Mouse (Mus musculus) ES-E14 (cell line): Measurements from ENCODE around the gene Adipor1. TPM values are rescaled to one million over a fixed set of nuclear protein-coding genes. Genes with fewer than 3 reads are reported as not detected.

Experiments used
- DNase-seq: peaks from one replicate; pipeline ENCODE4 v3.0.0-alpha.2; 2013; ENCODE audit warnings: low read depth, low spot score
- H3K27ac ChIP-seq: 2 replicates; pipeline ENCODE4 v1.5.1; 2012; ENCODE audit warnings: low read depth, mild to moderate bottlenecking, low read length, moderate library complexity, mixed read lengths; ENCODE audit not compliant: poor library complexity, insufficient read depth, severe bottlenecking
- H3K36me3 ChIP-seq: 2 replicates; pipeline ENCODE4 v1.6.1; 2012; ENCODE audit warnings: mild to moderate bottlenecking, low read length, moderate library complexity, mixed read lengths; ENCODE audit not compliant: control insufficient read depth, poor library complexity, insufficient read depth, severe bottlenecking
- H3K4me1 ChIP-seq, 2 experiments: fragments of 150-350 bp in 1 of 2; sonication (generic) in 1 of 2; 2 replicates each; pipeline ENCODE4 v1.6.1; 2012; ENCODE audit warnings: low read length in 2 of 2, mild to moderate bottlenecking in 1 of 2, mixed read lengths in 1 of 2; ENCODE audit not compliant: control insufficient read depth in 2 of 2, insufficient read depth in 2 of 2, poor library complexity in 1 of 2
- H3K4me3 ChIP-seq, 2 experiments: fragments of 150-350 bp in 1 of 2; sonication (generic) in 1 of 2; 2 replicates each; pipeline ENCODE4 v1.5.1; 2012; ENCODE audit warnings: low read length in 2 of 2, low read depth in 1 of 2, mild to moderate bottlenecking in 1 of 2, mixed read lengths in 1 of 2; ENCODE audit not compliant: insufficient read depth in 1 of 2, poor library complexity in 1 of 2, severe bottlenecking in 1 of 2
- H3K9ac ChIP-seq: 2 replicates; pipeline ENCODE4 v1.6.1; 2012; ENCODE audit warnings: low read depth, mild to moderate bottlenecking, low read length, mixed read lengths; ENCODE audit not compliant: poor library complexity, insufficient read depth, severe bottlenecking
- H3K9me3 ChIP-seq: fragments of 150-350 bp; sonication (generic); 2 replicates; pipeline ENCODE4 v1.6.1; 2012; ENCODE audit warnings: low read depth, mild to moderate bottlenecking, low read length; ENCODE audit not compliant: control insufficient read depth, insufficient read depth
- CHD2 ChIP-seq: IDR thresholded peaks from 2 replicates; pipeline ENCODE4 v1.6.1; 2014; ENCODE audit warnings: mild to moderate bottlenecking, low read depth, low read length, inconsistent platforms
- HCFC1 ChIP-seq: IDR thresholded peaks from 2 replicates; pipeline ENCODE4 v1.6.1; 2012; ENCODE audit warnings: low read length, inconsistent platforms, borderline replicate concordance; ENCODE audit not compliant: insufficient read depth
- MAFK ChIP-seq: IDR thresholded peaks from 2 replicates; pipeline ENCODE4 v1.6.1; 2014; ENCODE audit warnings: mild to moderate bottlenecking, low read depth, low read length, inconsistent platforms; ENCODE audit not compliant: insufficient read depth
- ZC3H11A ChIP-seq: IDR thresholded peaks from 2 replicates; pipeline ENCODE4 v1.6.1; 2012; ENCODE audit warnings: low read depth, mild to moderate bottlenecking, inconsistent platforms, low read length, borderline replicate concordance
- ZNF384 ChIP-seq: IDR thresholded peaks from 2 replicates; pipeline ENCODE4 v1.6.1; 2012; ENCODE audit warnings: low read depth, low read length, inconsistent platforms
- in situ Hi-C, 2 experiments: fragments of 600-800 bp; cut with MboI; formaldehyde crosslinking; loops; one replicate each; pipeline ENCODE4 v1.15.1; 2025; ENCODE audit warnings: low sequenced_read_pairs in 2 of 2, inconsistent platforms in 1 of 2; ENCODE audit not compliant: unreplicated experiment in 2 of 2
- total RNA-seq: library from RNA; depleted of rRNA; stranded (reverse); fragments of 300-350 nt; gene quantifications from 2 replicates; pipeline ENCODE4 v1.2.3, GENCODE M21; 2012

Gene Adipor1
- total RNA-seq, 1 experiment = 88.0 TPM

GRCm38 (mm10) chr1:134423911-134424310, 8.7 kb downstream of the Adipor1 start:
- no peak for DNase-seq
- H3K9me3 ChIP-seq = no peaks in the 10 kb centered on the region
- peak overlapping the region; percentile 34; the same call in 1 of the 2 replicates for H3K27ac ChIP-seq
- TF ChIP-seq HCFC1 = no peak
- no peak for TF ChIP-seq ZC3H11A
- TF ChIP-seq ZNF384 = no peak
- no peak for TF ChIP-seq CHD2
- TF ChIP-seq MAFK = no peak
- peaks cover 40% of the 10 kb centered on the region for H3K36me3 ChIP-seq
- H3K9ac ChIP-seq = peak overlapping the region; percentile 1; the same call in 1 of the 2 replicates
- peaks cover 15 to 21% of the 10 kb centered on the region in 2 experiments; a peak in 3 of 4 replicates for H3K4me1 ChIP-seq
- no peak overlapping the region; a peak in 1 of 4 replicates for H3K4me3 ChIP-seq
- in situ Hi-C loops = no loop called here

- Histone ChIP-seq H3K4me1 (peaks cover 6 to 17% of the 10 kb centered on the region in 2 experiments; a peak in 2 of 4 replicates), H3K9ac (no peak overlapping the region), H3K4me3 (no peak overlapping the region), H3K36me3 (peaks cover 47% of the 10 kb centered on the region), H3K27ac (no peak overlapping the region), H3K9me3 (no peaks in the 10 kb centered on the region)
- in situ Hi-C loops = no loop called here
- no peak for TF ChIP-seq CHD2
- no peak for TF ChIP-seq MAFK
- TF ChIP-seq HCFC1 = no peak
- TF ChIP-seq ZC3H11A = no peak
- TF ChIP-seq ZNF384 = no peak
- DNase-seq = no peak
These were observed 11.1 kb downstream of the Adipor1 start for GRCm38 (mm10) chr1:134426289-134426688.

GRCm38 (mm10) chr1:134433002-134433401, 17.8 kb downstream of the Adipor1 start:
- H3K36me3 ChIP-seq = peaks cover 17% of the 10 kb centered on the region
- H3K4me1 ChIP-seq = peaks cover 4 to 24% of the 10 kb centered on the region in 2 experiments
- DNase-seq = no peak
- no peak overlapping the region for H3K4me3 ChIP-seq
- in situ Hi-C loops = no loop called here
- H3K9me3 ChIP-seq = no peaks in the 10 kb centered on the region
- H3K9ac ChIP-seq = no peak overlapping the region
- TF ChIP-seq HCFC1 (no peak), MAFK (no peak), ZC3H11A (no peak), CHD2 (no peak), ZNF384 (no peak)
- H3K27ac ChIP-seq = peak overlapping the region; percentile 89

- DNase-seq = no peak
- Histone ChIP-seq H3K4me1 (peaks cover 4 to 23% of the 10 kb centered on the region in 2 experiments), H3K9ac (no peak overlapping the region), H3K27ac (peak overlapping the region; percentile 89), H3K4me3 (no peak overlapping the region), H3K9me3 (no peaks in the 10 kb centered on the region), H3K36me3 (peaks cover 13% of the 10 kb centered on the region)
- TF ChIP-seq MAFK (peak; percentile 59; the same call in 1 of the 2 replicates), CHD2 (no peak)
- in situ Hi-C loops = no loop called here
These were observed 18.3 kb downstream of the Adipor1 start for GRCm38 (mm10) chr1:134433473-134433872.

GRCm38 (mm10) chr1:134435414-134435813, 20.2 kb downstream of the Adipor1 start:
- H3K9ac ChIP-seq = no peak overlapping the region
- peak overlapping the region; percentile 8 to 36; a peak in 2 of 4 replicates for H3K4me3 ChIP-seq
- no peak overlapping the region for H3K27ac ChIP-seq
- H3K9me3 ChIP-seq = no peaks in the 10 kb centered on the region; the same call in 1 of the 2 replicates
- in situ Hi-C loops = no loop called here
- no peak for TF ChIP-seq HCFC1
- peak; percentile 31; the same call in 1 of the 2 replicates for TF ChIP-seq ZC3H11A
- TF ChIP-seq CHD2 = no peak
- TF ChIP-seq ZNF384 = peak; percentile 87
- DNase-seq = peak; percentile 87
- H3K4me1 ChIP-seq = peaks cover 4 to 18% of the 10 kb centered on the region in 2 experiments
- H3K36me3 ChIP-seq = peaks cover 4% of the 10 kb centered on the region; the same call in 1 of the 2 replicates
